Mouse (Mus musculus) kidney, adult 2 months (tissue): ENCODE measurements around the gene Samm50. TPM values are rescaled to one million over a fixed set of nuclear protein-coding genes. Genes with fewer than 3 reads are reported as not detected.
A peak's percentile ranks its signal among the peaks of the same experiment; 100 is the strongest.
"Not testable (repeated sequence)": the region's sequence is repeated elsewhere in the genome, so short reads cannot be mapped to it uniquely, and the experiment has no call there.

Source experiments
- DNase-seq: peaks from one replicate; pipeline ENCODE4 v3.0.0; 2021
- H3K27ac ChIP-seq: fragments of 200-500 bp; 2 replicates; pipeline ENCODE4 v1.5.1; 2012; ENCODE audit warnings: low read depth, low read length, control low read depth, inconsistent platforms; ENCODE audit not compliant: insufficient read depth
- H3K27me3 ChIP-seq: fragments of 200-500 bp; replicated peaks from 2 replicates; pipeline ENCODE4 v1.6.1; 2012; ENCODE audit warnings: mild to moderate bottlenecking, moderate library complexity, low read length, inconsistent platforms; ENCODE audit not compliant: control insufficient read depth, insufficient read depth
- H3K36me3 ChIP-seq: fragments of 200-500 bp; 2 replicates; pipeline ENCODE4 v1.6.1; 2012; ENCODE audit warnings: mild to moderate bottlenecking, moderate library complexity, low read length, inconsistent platforms; ENCODE audit not compliant: control insufficient read depth, insufficient read depth
- H3K4me1 ChIP-seq: fragments of 200-500 bp; 2 replicates; pipeline ENCODE4 v1.6.1; 2011; ENCODE audit warnings: low read length; ENCODE audit not compliant: control insufficient read depth, insufficient read depth
- H3K4me3 ChIP-seq: fragments of 200-500 bp; 2 replicates; pipeline ENCODE4 v1.5.1; 2011; ENCODE audit warnings: mild to moderate bottlenecking, low read depth, low read length, control low read depth; ENCODE audit not compliant: insufficient read depth
- CTCF ChIP-seq: fragments of 200-500 bp; conservative IDR thresholded peaks from 2 replicates; pipeline ENCODE4 v1.5.1; 2011; ENCODE audit warnings: low read depth, mild to moderate bottlenecking, control low read depth, low read length, moderate library complexity, mixed read lengths; ENCODE audit not compliant: insufficient read depth, insufficient read length
- POLR2A ChIP-seq: fragments of 200-500 bp; IDR thresholded peaks from one replicate; pipeline ENCODE4 v1.6.1; 2011; ENCODE audit warnings: low read depth, low read length, control low read depth
- WGBS: fragments of 180-500 bp; shearing (Covaris S2); methylation state at CpG from one replicate; pipeline ENCODE4 v1.1.7; 2018; 5-methylcytosine and 5-hydroxymethylcytosine counted together
- polyA plus RNA-seq: library from polyadenylated mRNA; depleted of rRNA; stranded (reverse); fragments of >200 nt; gene quantifications from 2 replicates; pipeline ENCODE4 v1.2.3, GENCODE M21; 2012; rRNA removed

Samm50 gene
- polyA plus RNA-seq = 18.6 and 22.9 TPM in 2 replicates

GRCm38 (mm10) chr15:84192058-84192791, at the start of gene Samm50:
Gene Samm50, plus strand, starts transcription at chr15:84192241.
- Histone ChIP-seq H3K36me3 (no peaks in the 10 kb centered on the region; the same call in 1 of the 2 replicates), H3K27ac (peak within 1 kb of the TSS; percentile 82), H3K4me1 (peaks cover 14% of the 10 kb centered on the region), H3K4me3 (peak within 1 kb of the TSS; percentile 68), H3K27me3 (no peaks in the 10 kb centered on the region)
- WGBS = 4% methylated on average over 48 of the region's 48 CpGs
- peak; percentile 97 for DNase-seq
- TF ChIP-seq CTCF (0 out of 2 replicates have a peak, but pooled peaks have one; percentile 14), POLR2A (peak; percentile 76)

GRCm38 (mm10) chr15:84156158-84156557, 35.9 kb upstream of the Samm50 start:
- 83% methylated on average over 2 of the region's 2 CpGs for WGBS
- Histone ChIP-seq H3K4me1 (no peaks in the 10 kb centered on the region), H3K27me3 (no peaks in the 10 kb centered on the region), H3K36me3 (no peaks in the 10 kb centered on the region), H3K27ac (no peak overlapping the region), H3K4me3 (no peak overlapping the region)
- TF ChIP-seq POLR2A = no peak
- TF ChIP-seq CTCF = no peak
- DNase-seq = no peak

DNA sequence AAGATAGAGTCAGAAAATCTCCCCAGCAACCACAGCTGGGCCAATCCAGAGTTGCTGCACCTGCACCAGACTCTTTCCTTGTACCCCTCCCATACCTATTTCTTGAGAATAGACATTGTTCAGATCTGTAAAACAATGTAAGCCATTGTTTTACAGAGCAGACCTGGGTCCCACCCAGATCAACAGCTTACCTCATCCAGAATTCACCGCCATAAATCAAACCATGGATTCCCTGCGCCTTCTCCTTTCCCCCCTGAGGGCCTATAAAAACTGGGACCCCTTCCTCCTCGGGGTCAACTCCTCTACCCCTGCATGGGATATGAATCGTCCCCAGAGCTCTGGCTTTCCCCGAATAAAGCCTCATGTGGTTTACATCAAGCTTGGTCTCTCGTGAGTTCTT, 34.5 kb upstream of the Samm50 start:
- not testable (repeated sequence) for H3K4me3 ChIP-seq, H3K36me3 ChIP-seq, H3K4me1 ChIP-seq, H3K27ac ChIP-seq, DNase-seq, H3K27me3 ChIP-seq
- WGBS = 78% methylated on average over 6 of the region's 6 CpGs

DNA sequence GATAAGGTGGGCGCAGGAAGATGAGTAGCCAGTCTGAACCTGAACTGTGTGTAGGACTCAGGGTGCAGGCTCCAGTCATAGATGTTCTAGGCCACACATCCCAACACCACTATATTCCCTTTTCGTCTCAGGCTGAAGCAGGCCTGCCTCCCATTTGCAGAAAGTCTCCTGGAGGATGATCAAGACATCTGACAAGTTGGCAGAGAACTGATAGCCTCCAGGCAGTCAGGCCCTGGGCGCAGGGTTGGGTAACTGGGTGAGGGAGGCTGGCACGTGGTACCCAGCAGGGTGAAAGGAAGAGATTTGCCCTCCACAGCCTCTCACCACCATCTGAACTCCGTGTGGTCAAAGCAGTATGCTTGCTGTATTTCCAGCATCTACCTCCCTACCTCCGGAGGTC, 30.2 kb upstream of the Samm50 start:
- H3K4me1 ChIP-seq = no peaks in the 10 kb centered on the region
- no peaks in the 10 kb centered on the region for H3K36me3 ChIP-seq
- H3K27me3 ChIP-seq = no peaks in the 10 kb centered on the region
- 87% methylated on average over 6 of the region's 6 CpGs for WGBS
- no peak for DNase-seq
- TF ChIP-seq POLR2A = no peak
- no peak for TF ChIP-seq CTCF
- H3K4me3 ChIP-seq = no peak overlapping the region
- no peak overlapping the region for H3K27ac ChIP-seq

- H3K27me3 ChIP-seq = no peaks in the 10 kb centered on the region
- H3K36me3 ChIP-seq = no peaks in the 10 kb centered on the region
- H3K4me3 ChIP-seq = no peak overlapping the region
- DNase-seq = peak; percentile 54
- TF ChIP-seq POLR2A (no peak), CTCF (no peak)
- WGBS = 62% methylated on average over 6 of the region's 6 CpGs
- peaks cover 5% of the 10 kb centered on the region; the same call in 1 of the 2 replicates for H3K4me1 ChIP-seq
- no peak overlapping the region for H3K27ac ChIP-seq
Observed at GRCm38 (mm10) chr15:84166818-84167217, 25.2 kb upstream of the Samm50 start.

GRCm38 (mm10) chr15:84167600-84167999, 24.4 kb upstream of the Samm50 start, which contains the start of gene Pnpla3:
Gene Pnpla3, plus strand, starts transcription at chr15:84167837.
- 0 out of 2 replicates have a peak, but pooled peaks have one; percentile 26 for TF ChIP-seq CTCF
- peak; percentile 33 for TF ChIP-seq POLR2A
- Histone ChIP-seq H3K4me3 (peak within 1 kb of the TSS; percentile 51), H3K4me1 (peaks cover 5% of the 10 kb centered on the region; the same call in 1 of the 2 replicates), H3K36me3 (no peaks in the 10 kb centered on the region), H3K27me3 (no peaks in the 10 kb centered on the region), H3K27ac (no peak within 1 kb of the TSS)
- peak; percentile 97 for DNase-seq
- WGBS = under 1% methylated on average over 28 of the region's 28 CpGs

DNA sequence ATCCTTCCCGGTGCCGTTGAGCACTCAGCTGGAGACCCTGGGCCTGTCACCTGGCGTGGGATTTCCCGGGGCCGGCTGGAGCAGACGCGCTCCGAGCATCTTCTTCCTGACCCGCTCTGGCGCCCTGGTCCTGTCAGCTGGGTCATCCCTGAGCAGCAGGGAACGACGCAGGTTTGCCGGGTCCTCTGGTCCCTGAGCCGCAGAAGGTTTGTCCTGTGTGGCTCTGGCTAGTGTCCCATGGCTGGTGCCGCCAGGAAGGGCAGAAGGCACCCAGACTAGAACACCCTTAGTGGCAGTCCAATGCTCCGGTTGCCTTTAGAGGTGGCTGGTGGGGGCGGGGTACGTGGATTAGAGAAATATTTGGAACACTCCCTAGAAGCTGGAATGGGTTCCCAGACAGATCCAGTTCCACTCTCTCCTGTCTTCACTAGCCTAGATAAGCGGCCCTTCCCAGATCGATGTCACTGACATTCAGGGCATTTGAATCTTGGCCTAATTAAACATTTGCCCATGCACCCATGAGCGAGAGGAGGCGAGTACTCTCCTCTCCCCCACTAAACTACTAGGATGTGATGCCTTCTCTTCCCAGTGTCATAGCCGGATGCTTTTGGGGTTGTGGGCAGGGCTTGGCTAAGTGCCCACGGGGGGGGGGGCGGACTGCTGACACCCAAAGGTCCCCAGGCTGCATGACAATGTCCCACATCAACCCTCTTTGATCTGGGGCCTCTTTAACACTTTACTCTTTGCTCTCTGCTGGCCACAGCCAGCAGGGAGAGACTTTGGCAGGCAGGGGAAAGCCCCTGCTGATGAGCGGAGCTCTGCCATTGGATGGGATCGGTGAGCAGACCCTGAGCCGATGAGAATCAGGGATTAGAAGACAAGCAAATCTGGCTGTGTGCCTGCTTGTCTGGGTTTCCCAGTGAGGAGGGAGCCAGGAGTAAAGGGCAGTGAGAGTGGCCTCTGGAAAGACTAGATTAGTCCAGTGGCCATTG, 23.6 kb upstream of the Samm50 start:
- Histone ChIP-seq H3K4me3 (peak overlapping the region; percentile 51), H3K36me3 (no peaks in the 10 kb centered on the region), H3K27ac (no peak overlapping the region), H3K4me1 (peaks cover 5% of the 10 kb centered on the region; the same call in 1 of the 2 replicates), H3K27me3 (no peaks in the 10 kb centered on the region)
- TF ChIP-seq POLR2A = no peak
- no peak for TF ChIP-seq CTCF
- WGBS = 5% methylated on average over 28 of the region's 28 CpGs
- peak; percentile 69 for DNase-seq
